Mouse (Mus musculus) brain, adult 2 months (tissue): ENCODE results near the gene Zfp804a.

Source experiments
- DNase-seq: peaks from one replicate; pipeline ENCODE4 v3.0.0; 2011; ENCODE audit warnings: low read depth, low spot score

Gene Zfp804a

DNA sequence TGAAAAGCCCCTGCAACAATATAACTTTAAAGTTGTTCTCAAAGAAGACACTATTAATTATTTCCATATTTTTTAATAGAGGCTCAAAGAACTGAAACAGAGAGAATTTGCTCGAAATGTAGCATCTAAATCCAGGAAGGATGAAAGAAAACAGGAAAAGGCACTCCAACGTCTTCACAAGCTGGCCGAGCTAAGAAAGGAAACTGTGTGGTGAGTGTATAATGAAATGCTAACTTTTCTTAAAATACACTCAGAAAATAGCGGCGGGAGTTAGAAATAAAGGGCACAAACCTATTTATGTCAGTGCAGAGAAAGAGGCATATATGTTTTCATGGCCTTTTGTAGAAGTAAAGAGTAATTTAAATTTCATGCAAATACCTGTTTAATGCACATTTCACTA lies 200.4 kb downstream of the Zfp804a start:
- DNase-seq: peak; percentile 33

DNA sequence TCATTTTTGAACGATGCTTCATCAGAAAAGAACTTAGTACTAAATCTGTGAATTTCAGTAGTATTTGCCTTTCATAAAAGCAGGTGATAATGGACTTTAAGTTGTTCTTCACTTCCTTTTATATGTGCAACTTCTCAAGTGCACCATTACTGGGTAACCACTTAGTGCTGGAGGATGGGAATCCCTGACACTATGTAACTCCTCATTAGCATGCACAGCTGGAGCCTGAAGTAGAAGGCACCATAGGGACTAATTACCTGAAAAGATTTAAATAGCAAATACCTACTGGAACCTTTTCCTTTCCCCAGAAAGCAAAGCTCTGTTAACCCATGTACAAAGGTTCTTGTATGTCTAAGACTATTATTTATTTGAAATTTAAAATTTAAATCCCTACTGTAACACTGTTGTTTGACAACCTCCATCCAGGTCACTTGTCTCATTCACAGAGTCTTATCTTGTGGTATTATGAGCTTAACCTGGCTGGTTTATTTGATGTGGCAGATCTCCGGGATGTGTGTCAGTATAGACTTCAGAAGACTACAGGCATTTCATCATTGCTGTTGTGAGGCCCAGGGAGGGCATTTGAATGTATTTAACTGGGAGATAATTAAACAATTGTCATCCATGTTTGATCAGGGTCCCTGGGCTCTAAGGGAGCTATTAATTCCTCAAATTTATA lies 229.7 kb downstream of the Zfp804a start:
- DNase-seq: no peak

DNA sequence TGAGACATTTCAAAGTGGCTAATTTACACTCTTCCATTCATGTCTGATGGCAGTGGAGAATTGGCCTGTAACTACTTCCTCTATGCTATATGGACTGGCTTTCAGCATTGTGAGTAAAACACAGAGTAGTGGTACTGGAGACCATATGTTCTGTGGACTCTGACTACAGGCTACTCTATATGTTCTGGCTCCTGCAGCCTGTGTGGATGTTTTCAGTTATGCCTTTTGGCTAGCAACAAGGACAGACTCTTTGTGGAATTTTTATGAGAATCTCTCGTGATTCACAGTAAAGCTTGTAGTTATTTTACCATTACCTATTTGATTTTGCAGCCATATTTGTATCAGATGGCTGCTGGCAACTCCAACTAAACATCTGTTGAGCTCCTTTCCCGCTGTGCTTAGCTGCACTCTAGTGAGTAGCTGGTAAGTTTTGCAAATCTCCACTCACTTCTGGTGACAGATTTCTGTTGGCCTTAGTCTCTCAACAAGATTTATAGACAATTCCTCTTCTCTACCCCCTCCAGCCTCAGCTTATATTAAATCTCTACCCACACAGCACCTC lies 242.0 kb downstream of the Zfp804a start:
- no peak for DNase-seq
